Mouse (Mus musculus): Measurements from ENCODE around the gene Fam186b. TPM values are rescaled to one million over a fixed set of nuclear protein-coding genes. Genes with fewer than 3 reads are reported as not detected.
A peak's percentile ranks its signal among the peaks of the same experiment; 100 is the strongest.

Fam186b gene
- polyA plus RNA-seq, 1 experiment, result 0.36 TPM

GRCm38 (mm10) chr15:99221315-99221952 is 74.3 kb downstream of the Fam186b start:
- peak; percentile 29 for DNase-seq (ENCODE audit: low read depth)
- no peak for TF ChIP-seq POLR2A (IDR thresholded peaks at IDR 0.05; ENCODE audit: borderline replicate concordance, extremely low read depth, insufficient read depth, insufficient read length, poor library complexity, severe bottlenecking)
- no peak for TF ChIP-seq CTCF (IDR thresholded peaks at IDR 0.05; ENCODE audit: borderline replicate concordance, extremely low read depth, insufficient read depth, insufficient read length)

Other genes with a start within 250 kb of the Fam186b start
- gene Prph, start 240.7 kb downstream of the Fam186b start, polyA plus RNA-seq (2012; rRNA removed), result 14.0 and 47.0 TPM in 2 replicates
- 12.1 and 27.9 TPM in 2 replicates for gene Troap, start 221.3 kb downstream of the Fam186b start, polyA plus RNA-seq (2012; rRNA removed)
- 7.0 and 15.6 TPM in 2 replicates for gene C1ql4, start 208.1 kb downstream of the Fam186b start, polyA plus RNA-seq (2012; rRNA removed)
- 0.82 and 0.92 TPM in 2 replicates for gene Dnajc22, start 202.7 kb downstream of the Fam186b start, polyA plus RNA-seq (2012; rRNA removed)
- gene Spats2, start 170.0 kb downstream of the Fam186b start, polyA plus RNA-seq (2012; rRNA removed), result 47.3 and 50.4 TPM in 2 replicates
- 3.0 and 6.6 TPM in 2 replicates for gene Kcnh3, start 71.0 kb downstream of the Fam186b start, polyA plus RNA-seq (2012; rRNA removed)
- gene Mcrs1, start 43.9 kb downstream of the Fam186b start, polyA plus RNA-seq (2012; rRNA removed), result 151 and 174 TPM in 2 replicates
- gene Prpf40b, start 801 bp downstream of the Fam186b start, polyA plus RNA-seq (2012; rRNA removed), result 180 and 198 TPM in 2 replicates
- gene Fmnl3, start 74.6 kb upstream of the Fam186b start, polyA plus RNA-seq (2012; rRNA removed), result 27.4 and 30.1 TPM in 2 replicates
- 214 and 221 TPM in 2 replicates for gene Tmbim6, start 97.0 kb upstream of the Fam186b start, polyA plus RNA-seq (2012; rRNA removed)
- 18.6 and 29.0 TPM in 2 replicates for gene Nckap5l, start 161.9 kb upstream of the Fam186b start, polyA plus RNA-seq (2012; rRNA removed)
- 15.1 and 15.2 TPM in 2 replicates for gene Bcdin3d, start 178.8 kb upstream of the Fam186b start, polyA plus RNA-seq (2012; rRNA removed)
- 8.3 and 15.7 TPM in 2 replicates for gene Faim2, start 232.3 kb upstream of the Fam186b start, polyA plus RNA-seq (2012; rRNA removed)